Mouse (Mus musculus) effector memory CD4-positive, alpha-beta T cell, adult 5 months (primary cell): Measurements from ENCODE around the gene Ccpg1os. TPM values are rescaled to one million over a fixed set of nuclear protein-coding genes. Genes with fewer than 3 reads are reported as not detected.

Experiments used
- polyA plus RNA-seq: library from polyadenylated mRNA; unstranded; fragments of 100-300 nt; shearing (Covaris generic); gene quantifications from one replicate; pipeline ENCODE4 v1.2.1, GENCODE M21; 2017

Ccpg1os gene
- polyA plus RNA-seq, result 3.2 TPM

GRCm38 (mm10) chr9:72985250-72986220 is at the start of gene Ccpg1os, which contains the start of gene Ccpg1:
Gene Ccpg1os, minus strand, starts transcription at chr9:72985382.
Gene Ccpg1, plus strand, starts transcription at chr9:72985429.

GRCm38 (mm10) chr9:72958521-72959450 is 26.4 kb downstream of the Ccpg1os start, which contains the start of the genes Dyx1c1 and Gm44503:
Gene Dyx1c1, plus strand, starts transcription at chr9:72958785.
Gene Gm44503, plus strand, starts transcription at chr9:72958852.

Other genes with a start within 250 kb of the Ccpg1os start
- gene Prtg, start 178.5 kb downstream of the Ccpg1os start, polyA plus RNA-seq, result 0.05 TPM
- gene Pygo1, start 59.7 kb downstream of the Ccpg1os start, polyA plus RNA-seq, result not detected
- 1.5 TPM for gene Dyx1c1, start 26.6 kb downstream of the Ccpg1os start, polyA plus RNA-seq
- gene Gm44503, start 26.5 kb downstream of the Ccpg1os start, polyA plus RNA-seq, result not detected
- gene Ccpg1, start within 50 bp of the Ccpg1os start, polyA plus RNA-seq, result 105 TPM
- 17.5 TPM for gene Pigb, start 55.0 kb upstream of the Ccpg1os start, polyA plus RNA-seq
- 51.1 TPM for gene Rab27a, start 59.5 kb upstream of the Ccpg1os start, polyA plus RNA-seq
- not detected for gene Khdc3, start 116.5 kb upstream of the Ccpg1os start, polyA plus RNA-seq
- gene Gm20509, start 117.1 kb upstream of the Ccpg1os start, polyA plus RNA-seq, result not detected
- gene Rsl24d1, start 128.0 kb upstream of the Ccpg1os start, polyA plus RNA-seq, result 51.0 TPM